Mouse (Mus musculus) liver, embryonic 13.5 days (tissue): ENCODE results near the gene Lrrc52. TPM values are rescaled to one million over a fixed set of nuclear protein-coding genes. Genes with fewer than 3 reads are reported as not detected.

Experiments
- ATAC-seq: fragments of 200-750 bp; cut with Nextera tagmentation; 2 replicates; pipeline ENCODE4 v1.8.0; 2017; ENCODE audit warnings: low read depth, mild to moderate bottlenecking, moderate number of reproducible peaks, moderate library complexity
- DNase-seq: peaks from one replicate; pipeline ENCODE4 v3.0.0; 2022
- H3K27ac ChIP-seq: fragments of 300-500 bp; sonication (generic); 2 replicates; pipeline ENCODE4 v1.5.1; 2015; ENCODE audit warnings: moderate library complexity, mild to moderate bottlenecking, inconsistent platforms
- H3K27me3 ChIP-seq: fragments of 300-500 bp; sonication (generic); 2 replicates; pipeline ENCODE4 v1.6.1; 2015; ENCODE audit warnings: mild to moderate bottlenecking, inconsistent platforms
- H3K36me3 ChIP-seq: fragments of 300-500 bp; sonication (generic); 2 replicates; pipeline ENCODE4 v1.6.1; 2015; ENCODE audit warnings: mild to moderate bottlenecking, inconsistent platforms
- H3K4me1 ChIP-seq: fragments of 300-500 bp; sonication (generic); replicated peaks from 2 replicates; pipeline ENCODE4 v1.6.1; 2015; ENCODE audit warnings: inconsistent platforms
- H3K4me2 ChIP-seq: fragments of 300-500 bp; sonication (generic); 2 replicates; pipeline ENCODE4 v1.6.1; 2015; ENCODE audit warnings: inconsistent platforms, mild to moderate bottlenecking, moderate library complexity
- H3K4me3 ChIP-seq: fragments of 300-500 bp; sonication (generic); replicated peaks from 2 replicates; pipeline ENCODE4 v1.5.1; 2015; ENCODE audit warnings: mild to moderate bottlenecking, inconsistent platforms
- H3K9ac ChIP-seq: fragments of 300-500 bp; sonication (generic); 2 replicates; pipeline ENCODE4 v1.6.1; 2015; ENCODE audit warnings: mild to moderate bottlenecking, inconsistent platforms
- H3K9me3 ChIP-seq: fragments of 300-500 bp; sonication (generic); replicated peaks from 2 replicates; pipeline ENCODE4 v1.6.1; 2016; ENCODE audit warnings: inconsistent platforms
- WGBS: fragments of 180-500 bp; shearing (Covaris S2); methylation state at CpG from one replicate; pipeline ENCODE4 v1.1.7; 2015; ENCODE audit not compliant: insufficient replicate concordance; 5-methylcytosine and 5-hydroxymethylcytosine counted together
- polyA plus RNA-seq: library from polyadenylated mRNA; unstranded; fragments of >200 nt; fragmentation: Nextera tagmentation; extraction: Ambion mirVana; gene quantifications from 2 replicates; pipeline ENCODE4 v1.2.1, GENCODE M21; 2015

Gene Lrrc52
- polyA plus RNA-seq, 1 experiment from 2014 or later, result not detected

- 66% methylated on average over 4 of the region's 4 CpGs for WGBS
- Histone ChIP-seq H3K4me3 (no peak overlapping the region), H3K27ac (no peak overlapping the region), H3K9me3 (no peaks in the 10 kb centered on the region), H3K4me2 (no peak overlapping the region), H3K9ac (no peak overlapping the region), H3K4me1 (no peaks in the 10 kb centered on the region), H3K27me3 (peaks cover 12% of the 10 kb centered on the region), H3K36me3 (no peaks in the 10 kb centered on the region)
- no peak for ATAC-seq
- no peak for DNase-seq
Observed at GRCm38 (mm10) chr1:167434931-167435330, 31.6 kb downstream of the Lrrc52 start.

- 50% methylated on average over 9 of the region's 9 CpGs for WGBS
- peaks cover 6% of the 10 kb centered on the region for H3K27me3 ChIP-seq
- H3K36me3 ChIP-seq, result no peaks in the 10 kb centered on the region
- H3K9ac ChIP-seq, result no peak overlapping the region
- H3K27ac ChIP-seq, result no peak overlapping the region
- no peak overlapping the region for H3K4me3 ChIP-seq
- H3K4me2 ChIP-seq, result no peak overlapping the region
- no peak for DNase-seq
- no peak for ATAC-seq
- H3K9me3 ChIP-seq, result no peaks in the 10 kb centered on the region
- no peaks in the 10 kb centered on the region for H3K4me1 ChIP-seq
Observed at GRCm38 (mm10) chr1:167430976-167431676, 35.5 kb downstream of the Lrrc52 start.

- no peaks in the 10 kb centered on the region for H3K4me1 ChIP-seq
- H3K9ac ChIP-seq, result no peak overlapping the region
- H3K4me2 ChIP-seq, result no peak overlapping the region
- WGBS, result 65% methylated on average over 7 of the region's 7 CpGs
- no peaks in the 10 kb centered on the region for H3K27me3 ChIP-seq
- no peak for DNase-seq
- H3K9me3 ChIP-seq, result no peaks in the 10 kb centered on the region
- no peak overlapping the region for H3K4me3 ChIP-seq
- no peak overlapping the region for H3K27ac ChIP-seq
- H3K36me3 ChIP-seq, result no peaks in the 10 kb centered on the region
- no peak for ATAC-seq
Observed at GRCm38 (mm10) chr1:167426681-167427080, 39.9 kb downstream of the Lrrc52 start.

DNA sequence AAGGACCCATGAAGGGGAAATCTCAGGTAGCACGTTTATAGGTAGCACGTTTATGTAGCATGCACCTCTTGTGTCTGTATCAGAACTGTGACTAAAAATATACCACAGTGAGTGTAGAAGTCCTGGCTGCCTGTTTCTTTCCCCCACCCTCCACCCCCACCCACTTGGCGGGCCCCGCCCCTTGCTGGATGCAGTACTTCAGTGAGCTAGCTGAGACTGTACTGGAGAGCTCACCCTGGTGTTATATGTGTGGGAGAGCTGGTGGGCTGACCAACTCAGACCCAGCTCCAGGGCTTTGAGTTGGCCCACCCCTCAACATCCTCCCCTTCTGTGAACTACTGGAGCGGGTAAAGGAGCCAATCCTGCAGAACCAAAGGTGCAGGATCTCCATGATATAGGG lies 41.0 kb downstream of the Lrrc52 start:
- no peaks in the 10 kb centered on the region for H3K4me1 ChIP-seq
- H3K27me3 ChIP-seq, result no peaks in the 10 kb centered on the region
- H3K27ac ChIP-seq, result no peak overlapping the region
- H3K4me2 ChIP-seq, result no peak overlapping the region
- H3K9ac ChIP-seq, result no peak overlapping the region
- H3K9me3 ChIP-seq, result no peaks in the 10 kb centered on the region
- no peaks in the 10 kb centered on the region for H3K36me3 ChIP-seq
- WGBS, result 71% methylated on average over 5 of the region's 5 CpGs
- ATAC-seq (peak; percentile 23; the same call in 1 of the 2 replicates), DNase-seq (no peak)
- H3K4me3 ChIP-seq, result no peak overlapping the region

GRCm38 (mm10) chr1:167422501-167423240 lies 43.9 kb downstream of the Lrrc52 start:
- Histone ChIP-seq H3K4me3 (no peak overlapping the region), H3K9me3 (no peaks in the 10 kb centered on the region), H3K4me2 (no peak overlapping the region), H3K27ac (no peak overlapping the region), H3K27me3 (no peaks in the 10 kb centered on the region), H3K4me1 (no peaks in the 10 kb centered on the region), H3K36me3 (no peaks in the 10 kb centered on the region), H3K9ac (no peak overlapping the region)
- DNase-seq (no peak), ATAC-seq (no peak)
- WGBS, result 68% methylated on average over 11 of the region's 11 CpGs

DNA sequence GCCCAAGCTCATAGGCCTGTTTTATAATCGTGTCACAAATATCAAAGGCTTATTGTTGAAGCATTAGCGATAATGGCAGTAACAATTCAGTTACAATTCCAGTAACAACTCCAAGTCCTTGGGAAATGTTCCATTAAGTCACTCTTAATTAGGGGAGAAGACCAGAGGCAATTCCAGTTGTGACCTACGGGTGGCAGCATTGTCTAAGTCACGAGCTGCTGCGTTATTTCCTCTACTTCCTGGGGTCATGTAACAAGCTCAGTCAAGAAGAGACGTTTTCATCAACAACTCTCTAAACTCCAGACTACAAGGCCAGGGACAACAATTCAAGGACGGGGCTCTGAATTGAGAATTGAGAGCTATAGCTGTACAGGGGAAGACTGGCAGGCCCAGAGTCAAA lies 51.7 kb downstream of the Lrrc52 start:
- Histone ChIP-seq H3K27ac (no peak overlapping the region), H3K27me3 (peaks cover 12% of the 10 kb centered on the region), H3K9me3 (no peaks in the 10 kb centered on the region), H3K9ac (no peak overlapping the region), H3K4me2 (no peak overlapping the region), H3K36me3 (no peaks in the 10 kb centered on the region), H3K4me3 (no peak overlapping the region), H3K4me1 (no peaks in the 10 kb centered on the region)
- 4% methylated on average over 7 of the region's 7 CpGs for WGBS
- peak; percentile 38 for DNase-seq
- no peak for ATAC-seq

DNA sequence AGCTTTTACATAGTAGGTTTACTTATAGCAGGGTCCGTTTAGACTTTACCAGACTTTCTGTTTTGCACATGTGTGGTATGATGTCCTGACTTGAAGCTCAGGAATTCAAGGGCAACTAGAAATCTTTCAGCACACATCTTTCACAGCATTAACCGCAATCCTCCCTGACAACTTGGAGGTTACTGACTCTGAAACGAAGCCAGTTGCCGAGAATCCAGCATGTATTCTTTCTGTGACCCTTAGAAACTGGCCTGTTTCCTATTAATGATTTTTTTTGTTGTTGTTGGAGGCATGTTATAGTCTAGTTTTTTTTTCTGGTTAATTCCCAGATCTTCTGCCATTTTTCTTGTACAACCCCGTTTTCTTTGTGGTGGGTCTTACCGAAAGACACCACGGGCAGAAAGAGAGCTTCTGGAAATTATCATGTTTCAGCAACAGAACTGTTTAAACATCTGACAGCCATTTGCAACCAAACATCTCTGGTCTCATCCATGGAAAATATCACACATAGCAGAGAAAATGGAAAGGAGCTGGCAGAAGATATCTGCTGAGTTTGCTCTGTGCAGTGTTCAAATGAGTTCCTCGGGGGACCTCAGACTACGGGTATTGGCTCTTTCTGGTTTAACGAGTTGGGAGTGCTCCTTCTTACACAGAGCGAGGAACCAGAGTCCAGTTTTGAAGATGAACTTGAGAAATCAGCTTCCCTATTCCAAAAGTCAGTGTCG lies 54.4 kb downstream of the Lrrc52 start:
- H3K9ac ChIP-seq, result no peak overlapping the region
- H3K4me1 ChIP-seq, result no peaks in the 10 kb centered on the region
- H3K36me3 ChIP-seq, result no peaks in the 10 kb centered on the region
- H3K27me3 ChIP-seq, result peaks cover 39% of the 10 kb centered on the region
- 60% methylated on average over 12 of the region's 12 CpGs for WGBS
- ATAC-seq, result no peak
- no peak overlapping the region for H3K4me2 ChIP-seq
- H3K4me3 ChIP-seq, result no peak overlapping the region
- no peaks in the 10 kb centered on the region for H3K9me3 ChIP-seq
- DNase-seq, result no peak
- H3K27ac ChIP-seq, result no peak overlapping the region

- 69% methylated on average over 4 of the region's 4 CpGs for WGBS
- Histone ChIP-seq H3K27ac (no peak overlapping the region), H3K9ac (no peak overlapping the region), H3K4me2 (no peak overlapping the region), H3K36me3 (no peaks in the 10 kb centered on the region), H3K4me1 (no peaks in the 10 kb centered on the region), H3K27me3 (peaks cover 56% of the 10 kb centered on the region), H3K4me3 (no peak overlapping the region), H3K9me3 (no peaks in the 10 kb centered on the region)
- no peak for ATAC-seq
- no peak for DNase-seq
Observed at GRCm38 (mm10) chr1:167409601-167410000, 57.0 kb downstream of the Lrrc52 start.

GRCm38 (mm10) chr1:167405237-167405636 lies 61.3 kb downstream of the Lrrc52 start:
- ATAC-seq (no peak), DNase-seq (no peak)
- Histone ChIP-seq H3K27ac (no peak overlapping the region), H3K9me3 (no peaks in the 10 kb centered on the region), H3K4me1 (no peaks in the 10 kb centered on the region), H3K27me3 (peaks cover 59% of the 10 kb centered on the region), H3K4me3 (no peak overlapping the region), H3K9ac (no peak overlapping the region), H3K4me2 (no peak overlapping the region), H3K36me3 (no peaks in the 10 kb centered on the region)
- 69% methylated on average over 4 of the region's 4 CpGs for WGBS
